Mouse (Mus musculus): ENCODE results near the gene Zfp708. TPM values are rescaled to one million over a fixed set of nuclear protein-coding genes. Genes with fewer than 3 reads are reported as not detected.

The Zfp708 gene
- polyA plus RNA-seq, 1 experiment = not detected

DNA sequence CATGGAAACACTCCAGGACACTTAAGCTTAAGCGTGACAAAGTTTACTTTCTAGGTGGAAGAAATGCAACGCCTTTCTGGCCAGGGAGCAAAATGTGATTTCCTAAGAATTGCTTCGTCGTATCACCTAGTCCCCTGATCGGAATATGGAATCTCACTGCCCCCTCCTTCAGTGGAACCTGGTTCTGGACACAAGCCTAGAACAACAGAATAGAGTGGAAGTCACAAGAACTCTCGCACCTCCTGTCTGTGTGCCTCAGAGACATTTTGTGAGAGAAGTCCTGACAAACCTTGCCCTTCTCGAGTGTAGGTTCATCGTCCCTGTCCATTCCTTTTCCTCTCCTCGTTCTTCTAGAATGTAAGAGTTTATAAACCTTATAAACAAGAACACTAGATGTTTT lies 9.9 kb upstream of the Zfp708 start:
- Histone ChIP-seq H3K4me3 (replicated peaks) (peak overlapping the region; percentile 96), H3K27me3 (replicated peaks) (no peaks in the 10 kb centered on the region), H3K36me3 (replicated peaks; ENCODE audit: low read length) (peaks cover 18% of the 10 kb centered on the region), H3K4me1 (peaks cover 32% of the 10 kb centered on the region), H3K9me3 (peaks cover 8% of the 10 kb centered on the region; the same call in 1 of the 2 replicates)
- no peak for TF ChIP-seq FLI1 (IDR thresholded peaks at IDR 0.05; ENCODE audit: low read length)
- no peak for TF ChIP-seq GATA1 (IDR thresholded peaks at IDR 0.05; ENCODE audit: borderline replicate concordance, low read length)

DNA sequence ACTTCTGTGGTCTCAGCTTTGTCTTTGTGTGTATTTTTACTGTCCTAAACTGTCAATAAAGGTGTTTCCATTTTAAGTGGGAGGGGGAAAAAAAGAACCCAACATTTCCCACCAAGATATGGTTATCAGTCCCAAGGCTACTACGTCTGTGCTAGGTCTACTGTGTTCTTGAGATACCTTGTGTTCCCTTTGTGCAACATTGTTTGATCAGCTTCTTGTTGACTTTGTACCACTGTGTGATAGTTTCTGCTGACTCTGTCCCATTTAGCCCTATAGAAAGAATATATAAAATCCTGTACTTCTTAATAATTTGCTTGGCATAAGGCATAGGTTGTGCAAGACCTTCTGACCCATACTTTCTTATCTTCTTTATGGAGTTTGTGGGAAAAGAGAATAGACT lies 7.6 kb downstream of the Zfp708 start:
- Histone ChIP-seq H3K27me3 (replicated peaks) (no peaks in the 10 kb centered on the region), H3K4me3 (replicated peaks) (no peak overlapping the region), H3K9me3 (no peaks in the 10 kb centered on the region), H3K36me3 (replicated peaks; ENCODE audit: low read length) (peaks cover 41% of the 10 kb centered on the region), H3K4me1 (no peaks in the 10 kb centered on the region)
- TF ChIP-seq FLI1 (IDR thresholded peaks at IDR 0.05; ENCODE audit: low read length) = no peak
- no peak for TF ChIP-seq GATA1 (IDR thresholded peaks at IDR 0.05; ENCODE audit: borderline replicate concordance, low read length)

DNA sequence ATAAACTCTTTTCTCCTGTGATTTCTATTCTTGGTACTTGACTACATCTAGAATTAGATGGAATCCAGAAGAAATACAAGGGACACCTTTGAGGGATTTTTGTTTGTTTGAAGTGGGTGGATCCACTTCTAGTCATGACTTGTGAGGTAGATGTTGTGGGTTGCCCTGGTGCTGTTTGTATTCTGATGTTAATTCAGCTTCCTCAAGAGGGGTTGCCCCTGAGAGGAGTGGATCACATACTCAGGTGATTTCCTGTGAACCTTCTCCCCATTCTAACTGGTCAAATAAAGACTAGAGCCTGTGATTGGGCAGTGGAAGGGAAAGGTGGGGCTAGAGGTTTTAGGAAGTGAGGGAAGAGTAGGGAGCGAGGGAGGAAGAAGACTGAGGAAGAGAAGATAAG lies 15.8 kb downstream of the Zfp708 start:
- H3K4me3 ChIP-seq (replicated peaks) = peak overlapping the region; percentile 94
- H3K9me3 ChIP-seq = no peaks in the 10 kb centered on the region
- no peaks in the 10 kb centered on the region for H3K27me3 ChIP-seq (replicated peaks)
- peaks cover 35% of the 10 kb centered on the region for H3K36me3 ChIP-seq (replicated peaks; ENCODE audit: low read length)
- no peak for TF ChIP-seq FLI1 (IDR thresholded peaks at IDR 0.05; ENCODE audit: low read length)
- no peak for TF ChIP-seq GATA1 (IDR thresholded peaks at IDR 0.05; ENCODE audit: borderline replicate concordance, low read length)
- peaks cover 23% of the 10 kb centered on the region for H3K4me1 ChIP-seq

DNA sequence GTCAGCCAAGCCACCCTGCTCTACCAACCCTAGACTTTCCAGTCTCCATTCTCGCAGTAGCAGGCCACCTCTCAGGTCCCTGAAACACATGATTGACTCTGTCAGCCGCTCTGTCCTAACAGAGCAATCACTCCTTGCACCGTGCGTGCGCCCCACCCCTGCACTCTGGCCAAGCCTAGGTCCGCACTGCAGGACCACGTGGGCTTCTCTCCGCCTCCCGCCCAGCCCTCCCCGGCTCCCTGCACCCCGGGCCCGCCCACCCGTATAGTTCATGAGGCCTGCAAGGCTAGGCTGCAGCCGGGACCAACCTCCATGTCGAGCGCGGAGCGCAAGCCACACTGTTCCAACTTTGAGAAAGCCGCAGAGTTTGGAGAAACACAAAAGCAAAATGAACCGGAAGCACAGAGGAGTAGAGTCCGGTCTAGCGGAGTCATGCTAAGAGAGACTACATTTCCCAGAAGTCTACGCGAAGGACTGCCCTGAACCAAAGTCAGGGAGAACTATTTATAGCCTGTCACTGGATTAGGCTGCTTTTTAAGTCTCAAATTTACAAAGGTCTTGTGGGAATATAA lies 16.5 kb downstream of the Zfp708 start:
- Histone ChIP-seq H3K4me3 (replicated peaks) (peak overlapping the region; percentile 94), H3K36me3 (replicated peaks; ENCODE audit: low read length) (peaks cover 39% of the 10 kb centered on the region), H3K27me3 (replicated peaks) (no peaks in the 10 kb centered on the region), H3K9me3 (no peaks in the 10 kb centered on the region), H3K4me1 (peaks cover 23% of the 10 kb centered on the region)
- no peak for TF ChIP-seq FLI1 (IDR thresholded peaks at IDR 0.05; ENCODE audit: low read length)
- TF ChIP-seq GATA1 (IDR thresholded peaks at IDR 0.05; ENCODE audit: borderline replicate concordance, low read length) = no peak

DNA sequence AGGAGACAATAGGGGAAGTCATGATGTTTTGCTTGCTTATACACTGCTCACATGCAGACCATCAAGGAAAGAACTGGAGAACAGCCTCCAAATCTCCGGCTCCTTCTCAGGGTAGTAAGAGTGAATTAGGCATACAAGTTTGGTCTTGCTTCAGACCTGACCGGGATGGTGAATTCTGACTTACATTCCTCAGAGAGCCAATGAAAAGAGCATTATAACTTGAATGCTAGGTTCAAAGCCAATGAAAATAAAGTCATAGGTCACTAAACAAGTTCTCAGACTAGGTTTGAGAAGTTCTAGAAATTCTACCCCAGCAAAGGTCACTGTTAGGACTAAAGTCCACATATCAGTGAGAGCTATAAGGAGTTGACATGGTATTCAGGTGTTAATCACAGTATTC lies 20.5 kb downstream of the Zfp708 start:
- H3K4me1 ChIP-seq = peaks cover 21% of the 10 kb centered on the region
- no peak for TF ChIP-seq GATA1 (IDR thresholded peaks at IDR 0.05; ENCODE audit: borderline replicate concordance, low read length)
- no peak for TF ChIP-seq FLI1 (IDR thresholded peaks at IDR 0.05; ENCODE audit: low read length)
- H3K9me3 ChIP-seq = peaks cover 7% of the 10 kb centered on the region; the same call in 1 of the 2 replicates
- peaks cover 48% of the 10 kb centered on the region for H3K36me3 ChIP-seq (replicated peaks; ENCODE audit: low read length)
- no peak overlapping the region for H3K4me3 ChIP-seq (replicated peaks)
- no peaks in the 10 kb centered on the region for H3K27me3 ChIP-seq (replicated peaks)

DNA sequence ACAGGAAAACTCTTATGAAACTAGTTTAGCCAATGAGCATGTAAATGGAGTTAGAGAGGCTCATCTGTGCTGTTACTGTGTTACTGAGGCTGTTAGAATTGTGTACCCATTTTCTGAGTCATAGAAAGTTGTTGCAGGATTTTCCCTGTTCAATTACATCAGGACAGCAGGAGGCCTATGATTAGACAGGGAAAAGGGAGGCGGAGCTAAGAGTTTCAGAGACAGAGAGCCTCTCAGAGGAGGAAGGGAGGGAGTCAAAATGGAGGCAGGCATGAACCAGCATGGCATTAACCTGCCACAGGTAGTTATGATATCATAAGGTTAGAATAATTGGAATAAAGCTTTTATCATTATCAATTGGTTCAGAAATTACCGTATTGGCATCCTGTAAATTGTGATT lies 25.0 kb downstream of the Zfp708 start:
- Histone ChIP-seq H3K27me3 (replicated peaks) (no peaks in the 10 kb centered on the region), H3K4me1 (no peaks in the 10 kb centered on the region; the same call in 1 of the 2 replicates), H3K9me3 (peaks cover 28% of the 10 kb centered on the region), H3K36me3 (replicated peaks; ENCODE audit: low read length) (peaks cover 71% of the 10 kb centered on the region), H3K4me3 (replicated peaks) (no peak overlapping the region)
- TF ChIP-seq FLI1 (IDR thresholded peaks at IDR 0.05; ENCODE audit: low read length) = no peak
- no peak for TF ChIP-seq GATA1 (IDR thresholded peaks at IDR 0.05; ENCODE audit: borderline replicate concordance, low read length)

DNA sequence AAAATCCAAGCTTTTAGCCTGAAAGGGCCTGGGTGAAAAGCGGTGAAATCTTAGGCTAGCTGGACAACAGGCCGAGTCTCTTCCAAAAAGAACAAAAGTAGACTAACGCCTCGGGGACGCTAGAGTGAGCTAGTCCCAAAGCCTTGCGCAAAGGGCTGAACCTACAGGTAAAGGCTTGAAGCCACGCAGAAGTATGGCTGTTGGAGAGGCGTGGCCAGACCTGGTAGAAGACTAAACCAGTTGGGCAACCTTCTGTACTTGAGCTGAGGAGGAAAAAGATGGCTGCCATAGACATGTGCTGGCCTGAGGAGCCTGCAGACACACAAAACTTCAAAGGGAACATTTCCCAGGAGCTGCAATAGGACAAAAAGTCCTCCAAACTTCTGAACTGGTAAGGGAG lies 32.4 kb downstream of the Zfp708 start:
- no peaks in the 10 kb centered on the region for H3K27me3 ChIP-seq (replicated peaks)
- H3K4me1 ChIP-seq = peaks cover 8% of the 10 kb centered on the region
- peaks cover 12% of the 10 kb centered on the region for H3K9me3 ChIP-seq
- TF ChIP-seq GATA1 (IDR thresholded peaks at IDR 0.05; ENCODE audit: borderline replicate concordance, low read length) = no peak
- TF ChIP-seq FLI1 (IDR thresholded peaks at IDR 0.05; ENCODE audit: low read length) = no peak
- no peak overlapping the region for H3K4me3 ChIP-seq (replicated peaks)
- peaks cover 13% of the 10 kb centered on the region for H3K36me3 ChIP-seq (replicated peaks; ENCODE audit: low read length)

DNA sequence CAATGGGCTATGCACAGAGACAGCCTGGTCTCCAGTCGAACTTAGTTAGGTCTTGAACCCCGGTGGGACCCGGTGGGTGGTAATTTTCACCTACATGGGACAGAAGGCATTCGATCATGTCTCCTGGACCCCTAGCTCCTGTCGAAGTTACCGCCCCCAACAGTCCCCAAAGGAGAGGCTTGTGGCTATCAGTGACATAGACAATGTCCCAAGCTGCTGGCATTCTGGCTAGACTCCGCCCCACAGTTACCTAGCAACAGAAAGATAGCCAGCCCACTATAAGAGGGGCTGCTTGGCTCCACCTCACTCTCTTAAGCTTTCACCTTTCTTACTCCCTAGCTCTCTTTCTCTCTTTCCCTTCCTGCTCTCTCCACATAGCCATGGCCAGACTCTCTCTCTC lies 35.3 kb downstream of the Zfp708 start:
- Histone ChIP-seq H3K4me1 (peaks cover 14% of the 10 kb centered on the region), H3K36me3 (replicated peaks; ENCODE audit: low read length) (no peaks in the 10 kb centered on the region), H3K27me3 (replicated peaks) (no peaks in the 10 kb centered on the region), H3K9me3 (no peaks in the 10 kb centered on the region), H3K4me3 (replicated peaks) (no peak overlapping the region)
- no peak for TF ChIP-seq GATA1 (IDR thresholded peaks at IDR 0.05; ENCODE audit: borderline replicate concordance, low read length)
- no peak for TF ChIP-seq FLI1 (IDR thresholded peaks at IDR 0.05; ENCODE audit: low read length)

DNA sequence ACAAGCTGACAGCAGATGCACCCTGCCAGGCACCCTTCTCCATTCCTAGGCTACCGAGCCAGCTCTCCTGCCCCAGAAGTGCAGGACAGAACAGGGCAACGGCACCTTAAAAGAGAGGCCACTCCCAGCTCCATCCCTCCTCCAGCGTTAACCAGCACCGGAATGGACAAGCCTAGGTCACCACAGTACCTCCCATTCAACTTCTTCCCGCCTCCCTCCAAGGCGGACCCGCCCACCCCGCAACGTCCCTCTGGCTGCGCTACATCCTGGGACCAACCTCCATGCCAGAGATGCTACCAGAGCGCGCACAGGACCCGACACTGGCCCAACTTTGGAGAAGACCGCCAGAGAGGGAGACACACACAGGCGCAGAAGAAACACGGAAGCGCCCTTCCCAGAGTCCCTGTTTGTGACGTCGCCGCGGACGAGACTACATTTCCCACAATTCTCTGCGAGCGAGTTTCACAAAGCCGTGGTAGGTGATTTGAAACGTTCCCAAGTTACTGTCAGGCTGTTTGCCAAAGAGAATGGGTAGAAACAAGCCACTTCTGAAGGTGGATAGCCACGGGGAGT lies 36.9 kb downstream of the Zfp708 start, which contains the start of gene Zfp712:
TSS of gene Zfp712 (minus strand) at position 385 of the 573 bp plus-strand sequence.
- Histone ChIP-seq H3K4me1 (peaks cover 14% of the 10 kb centered on the region), H3K36me3 (replicated peaks; ENCODE audit: low read length) (no peaks in the 10 kb centered on the region), H3K9me3 (no peaks in the 10 kb centered on the region), H3K4me3 (replicated peaks) (peak within 1 kb of the TSS; percentile 92), H3K27me3 (replicated peaks) (no peaks in the 10 kb centered on the region)
- TF ChIP-seq GATA1 (IDR thresholded peaks at IDR 0.05; ENCODE audit: borderline replicate concordance, low read length) (no peak), FLI1 (IDR thresholded peaks at IDR 0.05; ENCODE audit: low read length) (no peak)

DNA sequence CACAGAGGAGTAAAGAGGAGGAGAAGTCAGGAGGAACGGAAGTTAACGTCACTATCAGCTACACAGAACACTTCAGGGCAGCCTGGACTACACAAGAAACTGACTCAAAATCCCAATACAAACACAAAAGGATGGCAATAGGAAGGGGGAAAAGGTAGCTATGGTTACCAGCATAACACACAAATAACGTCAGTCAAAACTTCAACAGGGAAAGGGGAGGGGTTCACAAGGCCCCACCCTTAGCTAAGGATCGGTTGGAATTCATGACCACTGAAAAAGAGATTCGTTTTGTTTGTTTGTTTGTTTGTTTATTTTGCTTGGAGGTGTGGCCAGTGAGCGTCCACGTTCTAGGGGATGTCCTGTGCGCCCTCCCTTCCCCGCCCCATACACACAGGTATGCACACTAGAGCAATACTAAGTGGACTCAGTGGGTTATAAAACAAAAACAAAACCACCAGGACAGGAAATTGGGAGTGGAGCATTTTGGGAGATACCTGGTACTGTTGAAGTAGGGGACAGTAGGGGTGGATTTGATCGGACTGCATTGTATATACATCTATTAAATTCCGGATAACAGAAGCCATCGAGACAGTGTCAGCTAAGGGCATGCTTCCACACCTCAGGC lies 37.5 kb downstream of the Zfp708 start:
- H3K4me3 ChIP-seq (replicated peaks) = peak overlapping the region; percentile 92
- no peaks in the 10 kb centered on the region for H3K9me3 ChIP-seq
- H3K27me3 ChIP-seq (replicated peaks) = no peaks in the 10 kb centered on the region
- no peak for TF ChIP-seq FLI1 (IDR thresholded peaks at IDR 0.05; ENCODE audit: low read length)
- no peak for TF ChIP-seq GATA1 (IDR thresholded peaks at IDR 0.05; ENCODE audit: borderline replicate concordance, low read length)
- no peaks in the 10 kb centered on the region for H3K36me3 ChIP-seq (replicated peaks; ENCODE audit: low read length)
- peaks cover 14% of the 10 kb centered on the region for H3K4me1 ChIP-seq

Other genes starting within 250 kb of the Zfp708 start
- gene Gm10767, start 193.1 kb downstream of the Zfp708 start, polyA plus RNA-seq (2012; ENCODE audit: insufficient read depth, low replicate concordance) = not detected in 2 replicates
- 0.11 TPM in 1 of 2 replicates, not detected in the other for gene Zfp712, start 36.8 kb downstream of the Zfp708 start, polyA plus RNA-seq (2012; ENCODE audit: insufficient read depth, low replicate concordance)
- not detected in 2 replicates for gene Gm28557, start 10.6 kb upstream of the Zfp708 start, polyA plus RNA-seq (2012; ENCODE audit: insufficient read depth, low replicate concordance)
- gene Rslcan18, start 18.3 kb upstream of the Zfp708 start, polyA plus RNA-seq (2012; ENCODE audit: insufficient read depth, low replicate concordance) = not detected in 2 replicates
- gene Zfp759, start 23.7 kb upstream of the Zfp708 start, polyA plus RNA-seq (2012; ENCODE audit: insufficient read depth, low replicate concordance) = 0.04 TPM in 1 of 2 replicates, not detected in the other
- 0.13 TPM in 1 of 2 replicates, not detected in the other for gene Rsl1, start 75.2 kb upstream of the Zfp708 start, polyA plus RNA-seq (2012; ENCODE audit: insufficient read depth, low replicate concordance)
- 0.04 TPM in 1 of 2 replicates, not detected in the other for gene Zfp455, start 96.5 kb upstream of the Zfp708 start, polyA plus RNA-seq (2012; ENCODE audit: insufficient read depth, low replicate concordance)
- 0.06 TPM in 1 of 2 replicates, not detected in the other for gene Zfp458, start 180.5 kb upstream of the Zfp708 start, polyA plus RNA-seq (2012; ENCODE audit: insufficient read depth, low replicate concordance)
- not detected in 2 replicates for gene Zfp457, start 208.5 kb upstream of the Zfp708 start, polyA plus RNA-seq (2012; ENCODE audit: insufficient read depth, low replicate concordance)
- gene Zfp595, start 234.6 kb upstream of the Zfp708 start, polyA plus RNA-seq (2012; ENCODE audit: insufficient read depth, low replicate concordance) = 0.20 TPM in 1 of 2 replicates, not detected in the other

Measured in megakaryocyte, embryonic 14.5 days (primary cell).